Mouse (Mus musculus): ENCODE data around the gene Gprin2.

Gprin2 gene

DNA sequence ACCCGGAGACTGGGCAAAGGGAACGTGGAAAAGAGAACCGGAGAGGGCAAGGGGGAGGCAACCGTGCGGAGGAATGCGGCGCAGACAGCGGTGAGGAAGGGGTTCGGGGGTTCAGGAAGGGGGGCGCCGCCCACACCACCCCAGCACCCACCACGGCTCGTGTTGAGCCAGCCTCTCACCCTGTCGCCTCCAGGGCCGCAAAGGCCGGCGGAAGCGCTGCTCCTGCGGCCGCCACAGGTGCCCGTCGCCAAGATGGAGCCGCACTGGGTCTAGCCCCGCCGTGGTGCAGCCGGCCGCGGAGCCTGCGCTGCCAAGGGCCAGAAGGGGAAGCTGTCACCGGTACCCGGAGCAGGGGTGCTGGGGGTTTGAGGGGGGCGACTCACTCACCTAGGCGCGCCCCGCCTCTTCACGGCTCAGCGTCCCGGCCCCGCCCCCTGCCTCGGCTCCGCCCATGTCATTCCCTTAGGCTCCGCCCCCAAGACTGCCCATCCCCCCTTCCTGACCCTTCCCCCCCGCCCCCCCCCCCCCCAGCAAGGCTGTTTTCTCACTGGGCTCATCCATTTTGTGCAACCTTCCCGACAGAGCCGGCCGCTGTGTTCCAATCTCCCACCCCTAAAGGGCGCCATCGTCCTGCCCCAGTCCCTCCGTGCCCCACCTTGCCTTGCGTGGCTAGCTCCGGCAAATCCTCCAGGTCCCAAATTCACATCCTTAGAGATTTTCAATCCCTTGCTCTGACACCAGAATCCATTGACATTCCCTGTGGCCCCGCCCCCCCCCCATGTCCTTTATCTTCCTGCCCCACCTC is at the start of gene Gprin2:
Gprin2 (minus strand) TSS at position 423 of the 805 bp plus-strand sequence.
- peak; percentile 48 for DNase-seq (ENCODE audit: low spot score)

DNA sequence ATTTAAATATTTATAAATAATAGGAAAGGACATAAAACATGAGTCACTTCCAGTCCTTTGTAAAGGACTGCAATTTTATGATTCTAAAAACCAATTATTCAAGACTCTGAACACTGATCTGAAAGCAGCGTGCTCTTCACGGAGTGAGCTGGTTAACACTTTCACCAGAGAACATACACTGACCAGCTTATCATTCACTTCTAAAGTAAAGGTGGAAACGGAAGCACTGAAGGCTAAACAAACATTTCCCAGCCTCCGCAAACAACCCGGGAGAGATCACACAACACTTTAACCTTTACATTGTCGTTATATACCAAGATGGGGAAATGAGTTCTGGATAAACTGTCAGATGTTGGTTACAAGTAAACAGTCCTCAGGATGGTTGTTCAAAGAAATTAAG is 39.2 kb upstream of the Gprin2 start:
- no peak for DNase-seq (ENCODE audit: low spot score)

DNA sequence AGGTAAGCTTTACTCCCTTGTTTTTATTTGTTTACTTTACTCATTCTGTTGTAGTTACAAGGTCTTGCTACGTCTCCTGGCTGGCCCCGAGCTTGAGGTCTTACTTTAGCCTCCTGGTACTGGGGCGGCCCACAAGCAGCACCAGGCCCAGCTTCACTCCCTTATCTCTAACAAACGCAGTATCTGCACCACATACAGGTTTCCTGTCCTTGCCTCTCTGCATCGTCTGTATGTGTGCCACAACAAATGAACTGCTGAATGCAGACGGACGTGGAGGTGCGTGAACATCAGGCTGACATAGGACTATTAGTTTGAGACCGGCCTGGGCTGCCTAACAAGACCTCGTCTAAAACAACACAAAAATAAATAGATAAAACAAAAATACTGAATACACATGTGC is 38.8 kb upstream of the Gprin2 start:
- DNase-seq (ENCODE audit: low spot score), result no peak

GRCm38 (mm10) chr14:34234630-34235380 is 33.4 kb upstream of the Gprin2 start:
- peak; percentile 58 for DNase-seq (ENCODE audit: low spot score)

GRCm38 (mm10) chr14:34233846-34234245 is 32.4 kb upstream of the Gprin2 start:
- DNase-seq (ENCODE audit: low spot score), result no peak

- no peak for DNase-seq (ENCODE audit: low spot score)
These were observed 31.6 kb upstream of the Gprin2 start for GRCm38 (mm10) chr14:34232866-34233680.

- DNase-seq (ENCODE audit: low spot score), result no peak
These were observed 30.9 kb upstream of the Gprin2 start for GRCm38 (mm10) chr14:34232340-34232739.

DNA sequence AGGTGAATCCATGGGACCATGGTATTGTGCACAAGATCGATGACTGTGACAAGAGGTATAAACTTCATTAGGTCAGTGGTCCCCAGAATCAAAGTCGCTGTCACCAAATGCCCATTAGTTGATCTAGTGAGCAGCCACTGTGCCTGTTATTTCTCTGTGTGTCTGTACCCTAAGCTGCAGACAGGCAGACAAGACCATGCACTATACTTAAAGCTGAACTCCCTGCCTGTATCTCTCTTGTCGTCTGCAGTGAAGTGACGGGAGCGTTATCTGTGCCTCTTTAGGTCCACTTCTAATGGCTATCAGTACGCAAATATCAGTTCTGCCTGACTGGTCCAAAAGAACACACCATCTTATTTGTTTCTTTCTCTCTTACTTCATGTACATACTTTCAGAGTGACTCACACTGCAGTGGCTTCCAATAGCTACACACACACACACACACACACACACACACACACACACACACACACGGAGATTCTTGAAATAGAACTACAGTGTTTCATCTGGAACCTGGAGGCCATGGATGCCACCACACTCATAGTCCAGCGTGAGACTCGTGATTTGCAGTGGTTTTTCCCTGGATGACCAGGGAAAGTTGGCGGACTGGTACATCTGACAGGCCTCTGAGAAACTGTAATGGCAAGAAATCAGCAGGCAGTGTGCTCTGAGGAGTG is 27.5 kb upstream of the Gprin2 start:
- no peak for DNase-seq (ENCODE audit: low spot score)

DNA sequence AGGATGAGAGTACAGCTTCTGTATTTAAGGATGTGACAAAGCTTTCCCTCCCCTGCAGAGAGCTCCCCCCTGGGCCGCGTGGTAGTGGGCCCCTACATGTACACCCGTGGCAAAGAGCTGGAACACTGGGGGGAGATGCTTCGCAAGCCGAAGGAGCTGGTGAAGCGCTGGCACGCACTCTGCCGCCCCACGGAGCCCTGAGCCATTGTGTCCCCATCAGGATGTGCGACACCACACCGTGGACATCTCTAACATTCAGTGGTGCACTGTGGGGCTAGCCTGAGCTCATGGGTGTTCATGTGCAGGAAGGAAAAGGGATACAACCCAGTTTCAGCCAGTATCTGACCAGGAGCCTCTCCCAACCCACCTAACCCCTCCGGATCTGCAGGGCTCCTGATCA is 26.5 kb upstream of the Gprin2 start:
- DNase-seq (ENCODE audit: low spot score), result no peak

- DNase-seq (ENCODE audit: low spot score), result no peak
These were observed 25.1 kb upstream of the Gprin2 start for GRCm38 (mm10) chr14:34226566-34226965.

DNA sequence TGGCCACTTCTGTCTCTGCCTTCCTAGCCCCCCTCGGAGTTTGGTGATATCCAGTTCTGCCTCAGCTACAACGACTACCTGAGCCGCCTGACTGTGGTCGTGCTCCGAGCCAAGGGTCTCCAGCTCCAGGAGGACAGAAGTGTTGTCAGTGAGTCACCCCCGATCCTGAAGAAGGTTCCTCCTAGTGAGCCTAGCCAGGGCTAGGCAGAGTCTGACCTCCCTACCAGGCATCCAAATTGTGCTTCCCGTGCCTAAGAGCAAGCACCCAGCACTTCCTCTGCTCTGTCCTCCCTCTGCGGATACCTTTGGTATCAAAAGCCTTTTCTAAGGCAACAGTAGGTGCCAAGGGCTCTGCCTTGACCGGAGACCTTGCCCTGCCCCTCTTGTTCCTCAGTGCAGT is 24.5 kb upstream of the Gprin2 start:
- no peak for DNase-seq (ENCODE audit: low spot score)

- DNase-seq (ENCODE audit: low spot score), result no peak
These were observed 22.0 kb upstream of the Gprin2 start for GRCm38 (mm10) chr14:34223362-34223898.

DNA sequence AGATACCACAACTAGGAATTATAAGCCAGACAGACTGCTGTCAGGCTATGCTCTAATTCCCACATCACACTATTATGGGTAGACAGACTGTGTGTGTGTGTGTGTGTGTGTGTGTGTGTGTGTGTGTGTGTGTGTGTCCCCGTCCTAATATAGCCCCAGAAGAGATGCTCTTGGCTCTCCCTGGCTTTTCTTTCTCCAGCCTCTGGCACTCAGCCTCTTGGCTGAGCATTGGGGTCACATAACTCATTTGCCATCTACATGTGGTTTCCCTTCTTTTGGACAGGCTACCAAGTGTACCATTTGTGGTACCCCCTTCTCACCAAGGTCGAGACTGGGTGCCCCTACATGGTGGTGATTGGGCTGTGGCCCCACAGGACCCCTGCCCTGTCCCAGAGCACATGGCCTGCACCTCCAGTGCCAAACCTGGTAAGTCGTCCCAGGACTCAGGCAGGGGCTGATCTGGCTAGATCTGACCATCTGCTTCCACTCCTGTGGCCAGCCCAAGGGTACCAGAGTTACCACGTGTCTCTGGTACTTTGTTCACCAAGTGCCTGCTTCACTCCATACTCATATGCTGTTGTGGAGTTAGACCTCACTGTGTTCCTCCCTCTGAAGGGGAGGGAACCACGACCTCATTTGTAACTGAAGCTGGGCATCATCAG is 20.1 kb upstream of the Gprin2 start:
- DNase-seq (ENCODE audit: low spot score), result no peak

DNA sequence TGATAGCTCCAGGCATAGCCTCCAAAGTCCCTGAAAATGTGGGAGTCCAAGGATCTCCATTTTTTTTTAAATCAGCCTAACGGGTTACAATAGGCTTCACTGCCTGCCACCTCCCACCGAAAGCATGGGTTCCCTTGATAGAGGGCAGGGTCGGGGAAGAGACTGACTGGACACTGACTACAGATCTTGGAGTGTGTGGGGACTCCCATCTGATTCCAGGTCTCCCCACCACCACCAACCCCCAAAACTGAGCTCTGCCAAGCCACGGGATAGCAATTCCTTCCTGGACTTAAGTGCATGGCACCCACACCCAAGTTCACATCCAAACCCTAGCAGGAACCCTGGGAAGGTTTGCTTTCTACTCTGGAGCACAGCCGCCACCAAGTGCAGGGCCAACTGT is 19.0 kb upstream of the Gprin2 start:
- DNase-seq (ENCODE audit: low spot score), result no peak

- no peak for DNase-seq (ENCODE audit: low spot score)
These were observed 18.3 kb upstream of the Gprin2 start for GRCm38 (mm10) chr14:34219786-34220198.

- no peak for DNase-seq (ENCODE audit: low spot score)
These were observed 17.8 kb upstream of the Gprin2 start, which contains the start of gene Syt15 for GRCm38 (mm10) chr14:34219295-34219694. TSS of gene Syt15 (plus strand) at chr14:34219595.

GRCm38 (mm10) chr14:34215451-34216127 is 14.1 kb upstream of the Gprin2 start:
- no peak for DNase-seq (ENCODE audit: low spot score)

DNA sequence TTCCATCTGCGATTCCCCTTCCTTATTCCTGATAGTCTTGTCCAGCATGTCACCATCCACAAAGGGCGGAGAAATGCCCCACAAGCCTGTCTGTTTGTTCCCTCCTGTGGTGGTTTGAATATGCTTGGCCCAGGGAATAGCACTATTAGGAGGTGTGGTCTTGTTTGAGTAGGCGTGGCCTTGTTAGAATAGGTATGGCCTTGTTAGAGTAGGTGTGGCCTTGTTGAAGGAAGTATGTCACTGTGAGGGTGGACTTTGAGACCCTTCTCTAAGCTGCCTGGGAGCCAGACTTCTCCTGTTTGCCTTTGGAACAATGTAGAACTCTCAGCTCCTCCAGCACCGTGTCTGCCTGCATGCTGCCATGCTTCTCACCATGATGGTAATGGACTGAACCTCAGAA is 8.5 kb upstream of the Gprin2 start:
- no peak for DNase-seq (ENCODE audit: low spot score)

- no peak for DNase-seq (ENCODE audit: low spot score)
These were observed 7.6 kb upstream of the Gprin2 start for GRCm38 (mm10) chr14:34209080-34209479.

DNA sequence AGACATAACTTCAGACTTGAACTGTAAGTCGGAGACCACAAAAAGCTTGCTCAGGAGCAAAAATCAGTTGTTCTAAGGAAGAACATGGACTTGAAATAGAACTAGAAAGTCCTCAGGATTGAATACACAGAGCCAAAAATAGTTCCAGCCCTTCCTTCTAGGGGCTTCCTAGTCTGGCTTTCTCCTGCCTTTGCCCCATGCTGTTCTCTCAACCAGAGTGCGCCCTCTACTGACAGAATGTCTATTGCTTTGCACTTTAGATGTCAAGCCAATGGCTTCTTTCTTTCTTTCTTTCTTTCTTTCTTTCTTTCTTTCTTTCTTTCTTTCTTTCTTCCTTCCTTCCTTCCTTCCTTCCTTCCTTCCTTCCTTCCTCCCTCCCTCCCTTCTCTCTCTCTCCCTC is 7.2 kb upstream of the Gprin2 start:
- DNase-seq (ENCODE audit: low spot score), result no peak

All from testis, postnatal 14 days (tissue).